8 mouse cellular contexts compared by ENCODE assay signal in the genomic region with DNA sequence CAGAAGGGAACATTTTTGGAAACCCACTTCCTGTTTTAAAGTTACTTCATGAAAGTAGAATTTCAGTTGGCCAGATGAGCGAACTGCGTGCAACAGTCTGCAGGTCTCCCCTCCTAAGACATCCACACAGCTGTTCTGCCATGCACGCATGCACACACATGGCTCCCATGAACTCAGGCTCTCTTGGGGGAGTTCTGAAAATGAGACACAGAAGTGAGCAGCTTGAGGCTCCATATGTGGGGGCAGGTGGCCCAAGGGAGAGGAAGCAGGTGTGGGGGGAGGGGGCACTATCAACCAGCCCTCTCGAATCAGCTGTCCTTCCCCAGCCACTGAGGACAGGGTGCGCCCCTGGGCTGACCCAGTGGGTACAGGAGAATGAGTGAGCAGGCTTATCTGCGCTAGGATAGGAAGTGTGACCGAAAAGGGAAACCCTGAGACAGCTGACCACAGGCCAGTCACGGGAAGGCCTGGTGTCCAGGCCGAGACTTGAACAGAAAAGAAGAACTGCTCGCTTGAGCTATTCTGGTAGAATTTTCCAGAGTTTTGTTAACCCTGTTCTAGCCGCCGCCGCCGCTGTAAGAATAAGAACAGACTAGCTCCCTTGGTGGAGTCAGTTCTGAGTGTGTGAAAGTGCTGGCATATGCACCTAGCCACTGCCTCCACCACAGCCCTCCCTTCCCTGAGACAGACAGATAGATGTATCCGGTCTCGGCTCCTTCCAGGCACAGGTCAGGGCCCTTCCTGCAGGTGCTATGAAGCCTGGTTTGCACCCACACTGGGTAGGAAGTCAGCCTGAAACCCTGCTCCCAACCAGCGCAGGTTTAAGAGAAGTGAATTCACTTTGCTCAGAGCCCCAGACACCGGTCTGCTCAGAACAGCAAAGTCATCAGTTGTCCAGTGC. TPM values are rescaled to one million over a fixed set of nuclear protein-coding genes. Genes with fewer than 3 reads are reported as not detected.
DNase-seq lines count a peak whose midpoint lies in the region; ATAC-seq lines count a peak whose summit lies in the region.

No protein-coding gene starts in this region.

- no peaks in the 10 kb centered on the region for H3K9me3 ChIP-seq in limb, embryonic 11.5 days (ENCODE audit: control insufficient read depth, low read length)
- H3K9me3 ChIP-seq in limb, embryonic 10.5 days (replicated peaks) = no peaks in the 10 kb centered on the region
- H3K9me3 ChIP-seq in limb, embryonic 13.5 days = no peaks in the 10 kb centered on the region
- H3K9me3 ChIP-seq in hindbrain, embryonic 14.5 days (ENCODE audit: control insufficient read depth, low read length) = no peaks in the 10 kb centered on the region

- ATAC-seq in limb, embryonic 11.5 days (ENCODE audit: insufficient number of reproducible peaks, low FRiP score, low TSS enrichment, low read depth) = 0 out of 2 replicates have a peak, but pooled peaks have one; percentile 31
- ATAC-seq in erythroid progenitor cell, adult 5-6 weeks (replicated peaks; ENCODE audit: low FRiP score, poor library complexity, severe bottlenecking) = peak; percentile 51
- 0 out of 2 replicates have a peak, but pooled peaks have one; percentile 8 for ATAC-seq in limb, embryonic 13.5 days (ENCODE audit: low FRiP score, low read depth)
- no peak for ATAC-seq in hindbrain, embryonic 14.5 days (ENCODE audit: low FRiP score)

- H3K9ac ChIP-seq in limb, embryonic 11.5 days (ENCODE audit: low read length) = no peak overlapping the region
- H3K9ac ChIP-seq in limb, embryonic 13.5 days = no peak overlapping the region; the same call in 1 of the 2 replicates
- no peak overlapping the region for H3K9ac ChIP-seq in hindbrain, embryonic 14.5 days

- DNase-seq in limb, embryonic 11.5 days (ENCODE audit: low spot score) = no peak
- DNase-seq in limb, embryonic 10.5 days (ENCODE audit: low spot score) = no peak
- peak; percentile 84 for DNase-seq in naive thymus-derived CD4-positive, alpha-beta T cell, adult 2 months (ENCODE audit: low read depth)
- DNase-seq in c-Kit-positive CD71-positive TER-119-positive erythroid progenitor cells, embryonic 14.5 days (ENCODE audit: low spot score) = no peak
- no peak for DNase-seq in frontal cortex, postnatal 25 days (ENCODE audit: low spot score in 2 of 2)
- DNase-seq in hindbrain, embryonic 14.5 days (ENCODE audit: low spot score) = no peak

- no peaks in the 10 kb centered on the region for H3K4me1 ChIP-seq in limb, embryonic 11.5 days (ENCODE audit: control insufficient read depth, insufficient read depth, low read length)
- H3K4me1 ChIP-seq in limb, embryonic 10.5 days = peaks cover 36% of the 10 kb centered on the region
- peaks cover 30% of the 10 kb centered on the region for H3K4me1 ChIP-seq in limb, embryonic 13.5 days
- H3K4me1 ChIP-seq in hindbrain, embryonic 14.5 days (replicated peaks; ENCODE audit: control insufficient read depth, insufficient read depth, low read length) = no peaks in the 10 kb centered on the region

- no peak overlapping the region for H3K4me3 ChIP-seq in limb, embryonic 11.5 days (ENCODE audit: low read depth, low read length)
- H3K4me3 ChIP-seq in limb, embryonic 10.5 days = no peak overlapping the region
- no peak overlapping the region for H3K4me3 ChIP-seq in limb, embryonic 13.5 days
- H3K4me3 ChIP-seq in hindbrain, embryonic 14.5 days (replicated peaks; ENCODE audit: low read length) = no peak overlapping the region

- H3K4me2 ChIP-seq in limb, embryonic 11.5 days (ENCODE audit: low read depth, severe bottlenecking) = no peak overlapping the region
- no peak overlapping the region for H3K4me2 ChIP-seq in limb, embryonic 13.5 days (replicated peaks)
- H3K4me2 ChIP-seq in hindbrain, embryonic 14.5 days (replicated peaks) = no peak overlapping the region

- no peaks in the 10 kb centered on the region for H3K27me3 ChIP-seq in limb, embryonic 11.5 days (ENCODE audit: control insufficient read depth, insufficient read depth, low read length)
- H3K27me3 ChIP-seq in limb, embryonic 10.5 days (ENCODE audit: low read depth, poor library complexity, severe bottlenecking) = no peaks in the 10 kb centered on the region
- no peaks in the 10 kb centered on the region for H3K27me3 ChIP-seq in limb, embryonic 13.5 days
- no peaks in the 10 kb centered on the region for H3K27me3 ChIP-seq in hindbrain, embryonic 14.5 days (ENCODE audit: control insufficient read depth, insufficient read depth, low read length)

- no peak overlapping the region for H3K27ac ChIP-seq in limb, embryonic 11.5 days (replicated peaks; ENCODE audit: low read depth, low read length)
- H3K27ac ChIP-seq in limb, embryonic 10.5 days = no peak overlapping the region
- no peak overlapping the region; the same call in 1 of the 2 replicates for H3K27ac ChIP-seq in limb, embryonic 13.5 days
- no peak overlapping the region for H3K27ac ChIP-seq in hindbrain, embryonic 14.5 days

- 79% methylated on average over 18 of the region's 18 CpGs for WGBS in limb, embryonic 11.5 days
- WGBS in limb, embryonic 10.5 days = 82% methylated on average over 18 of the region's 18 CpGs
- whole genome bisulfite sequencing in limb, embryonic 13.5 days = 71% methylated on average over 18 of the region's 18 CpGs
- 84% methylated on average over 18 of the region's 18 CpGs for WGBS in hindbrain, embryonic 14.5 days

- H3K36me3 ChIP-seq in limb, embryonic 11.5 days (ENCODE audit: control insufficient read depth, insufficient read depth, low read length) = no peaks in the 10 kb centered on the region
- no peaks in the 10 kb centered on the region for H3K36me3 ChIP-seq in limb, embryonic 10.5 days
- H3K36me3 ChIP-seq in limb, embryonic 13.5 days = no peaks in the 10 kb centered on the region
- no peaks in the 10 kb centered on the region for H3K36me3 ChIP-seq in hindbrain, embryonic 14.5 days (replicated peaks; ENCODE audit: control insufficient read depth, insufficient read depth)

RNA-seq across cellular contexts. Expression of a gene that starts 26.2 kb away (rescaled TPM):
- polyA plus RNA-seq in limb, embryonic 11.5 days (2014; fragmentation: Nextera tagmentation; extraction: Ambion mirVana) = 5.9 and 7.0 TPM in 2 replicates
- polyA plus RNA-seq in limb, embryonic 10.5 days (2016; fragmentation: Nextera tagmentation; extraction: Ambion mirVana) = 2.7 and 3.5 TPM in 2 replicates
- total RNA-seq in erythroid progenitor cell, adult 5-6 weeks (2015; ENCODE audit: low replicate concordance) = 43.2 and 50.1 TPM in 2 replicates
- 37.1 and 46.5 TPM in 2 replicates for total RNA-seq in erythroid progenitor cell, adult 5-6 weeks (2017; ENCODE audit: low replicate concordance)
- polyA plus RNA-seq in limb, embryonic 13.5 days (2015; fragmentation: Nextera tagmentation; extraction: Ambion mirVana) = 12.7 and 14.2 TPM in 2 replicates
- 56.7 and 56.9 TPM in 2 replicates for polyA plus RNA-seq in hindbrain, embryonic 14.5 days (2014; fragmentation: Nextera tagmentation; extraction: Ambion mirVana)
